Mouse (Mus musculus): Measurements from ENCODE around the gene Arpc5.
"Not testable (repeated sequence)": the region's sequence is repeated elsewhere in the genome, so short reads cannot be mapped to it uniquely, and the experiment has no call there.

Arpc5 gene

GRCm38 (mm10) chr1:152766032-152766772 lies at the start of gene Arpc5, which contains the start of gene Rgl1:
Gene Arpc5, plus strand, starts transcription at chr1:152766542.
Gene Rgl1, minus strand, starts transcription at chr1:152766351.
- peak; percentile 96 for DNase-seq (ENCODE audit: low spot score)

DNA sequence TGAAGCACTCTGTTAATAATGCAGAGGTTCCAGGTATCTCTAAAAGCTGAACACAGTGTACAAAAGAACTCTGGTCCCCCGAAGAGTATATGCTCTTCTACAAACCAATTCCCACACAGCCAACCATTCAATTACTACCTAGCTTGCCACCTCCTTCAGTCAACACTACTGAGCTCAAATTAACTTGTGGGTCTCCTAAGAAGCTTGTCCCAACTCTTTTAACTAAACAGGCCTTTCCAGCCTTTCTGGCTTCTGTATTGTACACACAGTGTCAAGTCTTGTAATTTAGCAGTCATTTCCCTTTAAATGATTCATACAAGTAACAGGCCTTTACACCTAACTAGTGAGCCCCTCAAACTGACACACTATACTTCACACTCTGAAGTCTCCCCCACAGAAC lies 49.0 kb upstream of the Arpc5 start:
- no peak for DNase-seq (ENCODE audit: low spot score)

DNA sequence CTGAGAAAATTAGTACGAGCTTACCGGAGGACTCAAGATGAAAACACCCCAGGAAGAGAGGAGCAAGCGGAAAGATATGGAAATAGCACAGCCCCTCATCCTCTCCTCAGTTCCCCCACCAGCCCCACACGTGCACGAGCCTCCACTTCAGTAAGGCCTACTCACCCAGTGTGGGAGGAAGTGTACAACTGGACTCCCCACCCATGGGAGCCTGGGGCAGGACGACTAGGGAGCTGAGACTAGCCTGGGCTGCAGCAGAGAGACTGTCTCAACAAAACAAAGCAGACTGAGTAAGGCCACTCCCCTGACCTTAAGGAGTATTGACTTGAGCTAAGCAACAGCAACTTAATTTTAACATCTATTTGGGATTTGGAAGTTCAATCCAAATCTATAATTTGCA lies 48.1 kb upstream of the Arpc5 start:
- no peak for DNase-seq (ENCODE audit: low spot score)

DNA sequence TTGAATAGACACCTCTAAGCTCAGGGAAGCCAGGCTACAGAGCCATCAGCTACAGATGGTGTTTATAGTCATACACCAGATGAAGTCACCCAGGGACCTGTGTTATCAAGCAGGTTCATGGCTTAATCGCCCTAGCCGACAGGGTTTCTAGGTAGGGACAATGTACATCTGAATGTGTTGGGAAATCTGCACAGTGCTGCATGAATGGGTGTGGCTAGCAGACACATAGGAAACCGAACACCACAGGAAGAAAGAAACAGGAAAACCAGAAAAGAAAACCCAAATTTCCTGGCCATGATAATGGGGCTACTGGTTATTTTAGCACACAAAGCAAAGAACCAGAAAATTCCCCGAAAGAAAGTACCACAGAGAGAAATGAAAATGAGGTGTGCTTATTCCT lies 45.4 kb upstream of the Arpc5 start:
- no peak for DNase-seq (ENCODE audit: low spot score)

DNA sequence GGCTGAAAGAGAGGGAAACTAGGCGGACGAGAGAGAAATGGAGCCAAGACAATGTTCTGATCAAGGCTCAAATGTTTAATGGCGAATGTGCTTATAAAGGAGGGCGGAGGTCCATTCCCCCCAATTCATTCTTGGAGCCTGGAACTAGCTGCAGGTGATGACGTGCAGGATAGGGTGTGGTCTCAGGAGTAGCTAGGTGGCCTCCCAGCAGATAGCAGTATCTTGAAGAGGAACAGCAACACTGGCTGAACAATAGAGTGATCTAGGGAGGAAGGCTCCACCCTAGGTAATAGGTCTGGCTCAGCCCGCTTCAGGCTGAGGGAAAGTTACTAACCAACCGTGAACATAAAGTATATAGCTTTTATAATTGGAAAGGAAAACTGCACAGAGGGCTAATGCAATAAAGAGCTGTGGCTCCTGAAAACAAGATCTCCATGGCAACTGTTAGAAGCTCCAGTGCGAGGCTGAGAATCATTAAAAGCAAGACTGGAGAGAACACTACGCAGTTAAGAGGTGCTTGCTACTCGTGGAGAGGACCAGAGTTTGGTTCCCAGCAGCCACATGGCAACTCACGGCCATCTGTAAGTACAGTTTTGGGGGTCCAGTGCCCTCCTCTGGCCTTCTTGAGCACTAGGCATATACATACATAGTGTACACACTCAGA lies 44.7 kb upstream of the Arpc5 start:
- no peak for DNase-seq (ENCODE audit: low spot score)

GRCm38 (mm10) chr1:152724286-152724685 lies 42.1 kb upstream of the Arpc5 start:
- DNase-seq (ENCODE audit: low spot score), result no peak

- no peak for DNase-seq (ENCODE audit: low spot score)
These were observed 40.2 kb upstream of the Arpc5 start for GRCm38 (mm10) chr1:152726095-152726494.

GRCm38 (mm10) chr1:152727604-152728236 lies 38.6 kb upstream of the Arpc5 start:
- no peak for DNase-seq (ENCODE audit: low spot score)

DNA sequence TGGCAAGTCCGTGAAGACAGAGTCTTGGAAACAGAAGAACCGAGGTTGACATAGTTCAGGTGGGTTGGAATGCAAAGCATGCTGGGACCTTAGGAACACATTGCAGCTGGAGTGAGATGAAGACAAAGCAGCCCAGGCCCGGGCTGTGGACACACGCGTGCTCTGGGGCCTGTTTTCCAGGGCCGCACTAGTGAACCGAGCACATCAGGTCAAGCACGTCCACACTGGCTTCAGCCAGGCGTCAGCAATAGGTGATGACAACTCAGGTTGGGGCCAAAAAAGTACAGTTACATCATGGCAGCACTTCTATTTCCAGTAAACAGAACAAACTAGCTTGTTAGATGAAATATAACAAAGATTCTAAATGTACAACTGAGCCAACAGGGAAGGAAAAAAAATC lies 27.5 kb upstream of the Arpc5 start:
- no peak for DNase-seq (ENCODE audit: low spot score)

GRCm38 (mm10) chr1:152739374-152739773 lies 27.0 kb upstream of the Arpc5 start:
- DNase-seq (ENCODE audit: low spot score), result no peak

DNA sequence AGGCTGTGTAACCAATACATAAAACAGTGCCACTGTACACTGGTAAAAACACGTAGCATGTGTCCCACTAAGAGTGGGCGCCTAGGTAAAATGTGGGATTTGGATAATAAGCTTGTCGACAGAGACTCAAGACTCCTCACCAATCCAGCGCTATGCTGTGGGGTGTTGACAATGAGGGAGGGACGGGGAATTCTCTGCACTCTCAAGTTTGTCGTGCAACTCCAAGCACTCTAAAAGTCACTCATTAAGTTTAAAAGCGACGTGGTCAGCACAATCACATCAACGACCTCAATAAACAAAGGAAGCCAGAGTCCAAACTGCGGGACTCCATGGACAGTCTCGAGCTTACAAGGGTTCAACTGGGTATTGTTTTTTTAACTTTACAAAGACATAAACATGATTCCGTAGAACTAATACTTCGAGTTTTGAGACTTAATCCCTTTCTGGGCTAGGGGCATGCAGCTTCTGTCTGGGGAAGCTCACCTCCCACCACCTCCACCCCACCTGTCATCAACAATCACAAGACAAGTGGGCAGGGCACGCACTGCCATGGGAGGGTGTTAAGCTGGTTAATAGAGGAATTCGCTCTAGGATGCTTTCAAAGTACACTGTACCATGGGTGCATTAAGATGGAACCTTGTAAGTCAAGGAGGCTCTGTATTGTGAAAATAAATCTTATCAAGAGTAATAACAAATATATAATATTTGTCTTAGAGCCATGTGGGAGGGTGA lies 23.1 kb upstream of the Arpc5 start:
- DNase-seq (ENCODE audit: low spot score), result no peak

DNA sequence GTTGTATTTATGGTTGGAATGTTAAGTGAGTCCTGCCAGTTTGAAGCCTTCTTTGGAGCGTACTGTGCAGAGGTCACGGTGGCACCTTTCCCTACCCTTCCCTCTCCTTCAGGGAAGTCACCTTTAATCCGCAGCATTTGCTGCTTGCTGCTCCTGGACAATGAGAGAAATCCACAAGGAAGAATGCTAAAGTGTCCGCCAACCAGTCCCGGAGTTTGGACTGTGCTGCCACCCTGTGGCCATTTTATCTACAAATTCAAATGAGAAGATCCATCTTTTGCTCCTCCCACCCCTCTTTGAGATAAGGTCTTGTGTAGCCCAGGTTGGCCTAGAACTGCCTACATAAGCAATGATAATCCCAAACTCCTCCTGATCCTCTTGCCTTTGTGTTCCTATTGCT lies 19.9 kb upstream of the Arpc5 start:
- DNase-seq (ENCODE audit: low spot score), result peak; percentile 44

- DNase-seq (ENCODE audit: low spot score), result no peak
These were observed 17.1 kb upstream of the Arpc5 start for GRCm38 (mm10) chr1:152749276-152749675.

DNA sequence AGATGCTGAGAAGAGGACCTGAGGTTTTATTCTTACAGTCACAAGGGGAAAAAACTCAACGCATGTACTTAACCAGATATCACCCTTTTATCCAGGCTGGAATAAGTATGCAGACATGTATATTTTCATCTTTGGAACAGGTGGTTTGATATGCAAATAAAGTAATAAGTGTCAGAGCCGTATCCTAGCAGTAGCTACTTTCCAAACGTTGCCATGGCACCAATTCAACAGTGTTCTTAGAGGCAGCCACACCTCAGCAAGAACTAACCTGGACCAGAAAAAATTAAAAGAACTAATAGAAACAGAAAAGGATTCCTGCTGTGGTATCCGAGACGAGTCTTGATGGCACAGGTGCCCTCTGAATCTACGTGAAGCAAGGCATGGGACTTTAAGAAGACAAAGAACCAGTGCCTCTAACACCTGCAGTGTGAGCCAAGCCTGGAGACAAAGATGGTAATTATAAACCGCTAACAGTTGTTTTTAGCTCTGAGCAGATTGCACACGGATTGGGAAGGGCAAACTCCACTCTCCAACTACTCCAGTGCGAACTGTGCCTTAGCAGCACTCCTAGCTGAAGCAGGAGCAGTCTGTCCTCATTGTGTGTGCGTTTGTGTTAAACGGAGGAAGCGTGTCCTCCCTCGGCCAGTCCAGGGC lies 15.9 kb upstream of the Arpc5 start, which contains the start of gene Apobec4:
TSS of gene Apobec4 (plus strand) at position 240 of the 654 bp plus-strand sequence.
- DNase-seq (ENCODE audit: low spot score), result no peak

DNA sequence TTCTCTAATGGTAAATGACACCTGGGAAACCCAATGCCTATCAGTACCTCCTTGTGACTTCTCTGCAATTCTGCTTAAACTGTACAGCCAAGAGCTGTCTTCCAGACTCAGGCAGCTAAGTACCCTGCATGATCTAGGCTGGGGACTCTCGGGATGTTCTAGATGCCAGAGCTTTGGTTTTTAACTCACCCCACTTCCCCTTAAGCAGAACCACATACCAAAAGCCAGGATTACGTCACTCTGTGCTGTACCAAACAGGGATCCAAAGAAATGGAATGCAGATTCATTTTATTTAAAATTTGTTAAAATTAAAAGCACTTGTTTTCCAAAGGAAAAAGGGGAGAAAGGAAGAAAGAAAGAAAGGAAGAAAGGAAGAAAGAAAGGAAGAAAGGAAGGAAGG lies 4.6 kb upstream of the Arpc5 start:
- no peak for DNase-seq (ENCODE audit: low spot score)

DNA sequence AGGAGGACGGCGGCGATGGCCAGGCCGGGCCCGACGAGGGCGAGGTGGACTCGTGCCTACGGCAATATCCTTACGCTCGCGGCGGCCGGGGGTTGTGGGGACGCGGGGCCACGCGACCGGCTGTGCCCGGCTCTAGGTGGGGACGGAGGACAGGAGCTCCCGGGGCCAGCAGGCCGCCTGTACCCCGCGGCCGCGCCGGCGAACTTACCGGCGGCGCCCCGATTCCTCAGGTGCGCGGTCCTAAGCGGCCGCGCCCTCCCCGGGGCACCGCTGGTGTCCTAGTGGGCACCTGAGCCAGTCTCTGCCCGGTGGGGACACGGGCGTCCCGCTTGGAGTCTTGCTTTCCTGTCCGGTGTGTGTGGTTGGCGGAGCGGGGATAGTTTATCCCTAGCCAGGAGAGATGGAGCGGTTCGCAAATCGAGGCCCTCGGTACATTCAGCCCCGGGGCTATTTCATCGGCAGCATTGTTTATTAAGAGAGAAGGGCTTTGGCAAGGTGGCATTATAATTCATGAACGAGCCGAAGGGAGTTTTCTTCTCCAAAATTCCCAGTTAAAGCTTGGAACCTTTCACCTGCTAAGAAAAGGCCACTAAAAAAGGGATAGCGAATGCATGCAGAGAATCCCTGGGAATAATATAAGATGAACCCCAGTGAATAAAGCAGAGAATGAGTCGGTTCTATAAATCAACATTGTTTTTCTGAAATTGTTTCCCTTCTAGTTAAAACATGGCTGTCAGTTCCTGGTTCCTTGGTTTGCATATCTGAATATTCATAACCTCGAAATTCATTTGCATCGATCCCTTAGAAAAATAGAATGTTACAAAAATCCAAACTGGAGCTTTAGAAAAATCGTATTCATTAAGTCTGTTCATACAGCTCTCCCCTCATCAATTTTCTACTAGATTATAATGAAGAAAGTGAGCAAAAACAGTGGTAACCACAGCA lies 734 bp downstream of the Arpc5 start:
- no peak for DNase-seq (ENCODE audit: low spot score)

DNA sequence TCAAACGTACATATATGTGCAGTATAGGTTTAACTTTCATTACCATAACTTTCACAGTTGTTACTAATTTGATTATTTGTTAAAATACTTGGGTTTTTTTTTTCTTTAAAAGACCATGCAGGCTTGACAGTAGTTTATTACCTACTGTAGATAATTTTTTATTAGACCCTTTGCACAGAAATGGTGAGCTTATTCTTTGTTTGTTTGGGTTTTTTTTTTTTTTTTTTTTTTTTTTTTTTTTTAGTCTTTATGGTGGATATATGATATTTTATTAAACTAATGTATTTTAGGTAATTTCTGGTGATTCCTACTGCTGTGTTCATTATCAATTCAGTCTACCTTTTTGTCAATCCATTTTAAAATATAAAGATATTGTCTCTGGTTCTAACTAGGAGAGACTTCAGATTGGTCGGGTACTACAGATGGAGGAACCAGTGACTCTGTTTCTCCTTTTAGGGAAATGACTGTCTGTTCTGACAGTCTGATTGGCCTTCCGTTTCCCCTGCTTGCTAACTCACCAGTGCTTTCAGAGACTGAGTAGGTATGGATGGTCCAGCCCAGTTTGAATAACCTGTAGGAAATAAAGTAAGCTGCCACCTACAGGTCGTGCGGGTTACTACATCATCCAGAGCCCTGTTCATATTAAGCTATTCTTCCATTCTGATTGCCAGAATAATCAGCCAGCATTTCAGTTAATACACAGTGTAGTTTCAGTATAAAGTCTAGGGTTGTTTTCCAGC lies 1.6 kb downstream of the Arpc5 start:
- DNase-seq (ENCODE audit: low spot score), result peak; percentile 72

GRCm38 (mm10) chr1:152771016-152771415 lies 4.7 kb downstream of the Arpc5 start:
- no peak for DNase-seq (ENCODE audit: low spot score)

GRCm38 (mm10) chr1:152774601-152775000 lies 8.3 kb downstream of the Arpc5 start:
- DNase-seq (ENCODE audit: low spot score), result not testable (repeated sequence)
